Mouse (Mus musculus): ENCODE measurements around the gene Eif1ad.
A peak's percentile ranks its signal among the peaks of the same experiment; 100 is the strongest.
"Not testable (repeated sequence)": the region's sequence is repeated elsewhere in the genome, so short reads cannot be mapped to it uniquely, and the experiment has no call there.

The Eif1ad gene

DNA sequence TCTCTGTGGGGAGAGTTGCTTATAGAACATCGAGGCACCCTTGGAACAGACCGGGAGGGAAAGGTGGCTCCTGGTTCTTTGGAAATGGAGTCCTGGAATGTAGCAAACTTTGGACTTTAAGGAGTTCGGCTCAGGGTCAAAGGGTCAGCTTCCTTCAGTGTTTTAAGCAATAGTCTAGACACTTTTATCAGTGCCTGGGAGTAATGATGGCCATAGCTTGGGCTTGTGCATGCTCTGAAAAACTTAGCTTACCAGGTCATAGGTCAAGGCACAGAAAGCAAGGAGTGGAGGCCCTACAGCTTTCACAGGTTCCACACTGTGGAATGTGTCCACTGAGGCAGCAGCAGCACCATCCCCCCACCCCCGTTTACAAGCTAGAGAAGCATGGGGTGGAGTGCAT is 8.2 kb downstream of the Eif1ad start:
- no peak for DNase-seq (ENCODE audit: low spot score in 2 of 2)

DNA sequence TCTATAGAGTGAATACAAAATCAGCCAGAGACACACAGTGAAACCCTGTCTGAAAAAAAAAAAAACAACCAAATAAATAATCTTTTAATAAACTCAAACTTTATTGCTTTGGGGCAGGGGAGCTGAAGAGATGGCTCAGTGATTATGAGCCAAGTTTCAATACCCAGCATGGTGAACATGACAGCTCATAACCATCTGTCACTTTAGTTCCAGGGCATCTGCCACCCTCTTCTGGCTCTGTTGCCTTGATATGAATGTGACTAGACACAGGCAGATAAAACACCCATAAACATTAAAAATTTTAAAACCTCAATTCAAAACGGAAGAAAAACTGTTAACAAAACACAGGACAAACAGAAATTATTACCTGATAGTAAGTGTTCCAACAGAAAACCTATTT is 10.9 kb downstream of the Eif1ad start:
- DNase-seq (ENCODE audit: low spot score in 2 of 2): no peak

DNA sequence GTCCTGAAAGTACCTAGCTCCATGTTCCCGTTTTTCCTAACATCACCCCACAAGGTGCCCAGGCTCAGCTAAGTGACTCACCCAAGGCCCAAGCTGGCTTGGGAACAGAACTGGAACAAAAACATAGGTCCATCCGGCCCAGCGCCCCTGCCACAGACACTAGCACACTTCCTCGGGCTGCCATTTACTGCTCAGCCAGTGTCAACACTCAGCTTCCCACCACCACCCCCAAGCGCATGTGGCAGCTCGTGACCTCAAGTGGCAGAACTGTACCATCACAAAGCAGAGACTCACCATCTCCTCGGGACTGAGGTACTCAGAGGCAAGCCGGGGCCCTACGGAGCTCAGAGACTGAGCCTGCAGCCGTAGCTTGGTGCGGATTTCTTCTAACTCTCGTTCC is 16.8 kb downstream of the Eif1ad start:
- no peak for DNase-seq (ENCODE audit: low spot score in 2 of 2)

DNA sequence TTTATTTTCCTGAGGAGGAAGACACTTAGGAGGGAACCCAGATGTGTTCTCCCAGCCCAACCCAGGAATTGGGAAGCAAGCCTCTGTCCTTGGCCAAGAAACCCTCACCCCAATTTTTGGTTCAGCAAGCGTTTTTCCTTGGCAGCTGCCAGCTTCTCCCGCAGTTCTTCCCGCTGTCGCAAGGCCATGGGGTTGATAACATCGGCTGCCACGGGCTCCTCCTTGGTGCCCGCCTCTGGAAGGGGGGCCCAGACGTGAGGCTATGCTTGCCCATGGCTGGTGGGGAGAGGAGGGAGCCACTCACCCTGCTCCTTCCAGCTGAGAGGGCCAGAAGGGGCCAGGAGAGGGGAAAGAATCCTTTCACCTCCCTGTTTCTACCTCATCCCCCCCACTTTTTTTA is 18.2 kb downstream of the Eif1ad start:
- DNase-seq (ENCODE audit: low spot score in 2 of 2): no peak

DNA sequence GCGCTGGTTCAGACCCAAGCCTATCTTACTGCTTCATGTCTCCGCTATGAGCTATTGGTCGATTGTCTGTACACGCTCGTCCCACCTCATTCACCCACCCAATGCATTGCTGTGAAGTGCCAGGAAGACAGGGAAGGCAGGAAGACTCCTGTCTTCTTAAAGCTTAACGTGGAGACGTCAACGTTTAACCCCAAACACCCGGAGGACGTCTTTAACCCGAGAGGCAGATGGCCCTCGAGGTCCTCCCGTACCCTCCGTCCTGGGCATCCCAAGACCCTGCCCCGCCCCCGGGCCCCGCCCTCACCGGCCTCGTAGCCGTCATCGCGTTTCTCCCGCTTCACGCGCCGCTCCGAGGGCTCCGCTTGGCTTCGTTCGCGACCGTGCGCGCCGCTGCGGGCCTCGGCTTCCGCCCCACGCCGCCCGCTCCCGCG is 21.5 kb downstream of the Eif1ad start:
- DNase-seq (ENCODE audit: low spot score in 2 of 2): peak in 1 of 2 experiments; percentile 42

DNA sequence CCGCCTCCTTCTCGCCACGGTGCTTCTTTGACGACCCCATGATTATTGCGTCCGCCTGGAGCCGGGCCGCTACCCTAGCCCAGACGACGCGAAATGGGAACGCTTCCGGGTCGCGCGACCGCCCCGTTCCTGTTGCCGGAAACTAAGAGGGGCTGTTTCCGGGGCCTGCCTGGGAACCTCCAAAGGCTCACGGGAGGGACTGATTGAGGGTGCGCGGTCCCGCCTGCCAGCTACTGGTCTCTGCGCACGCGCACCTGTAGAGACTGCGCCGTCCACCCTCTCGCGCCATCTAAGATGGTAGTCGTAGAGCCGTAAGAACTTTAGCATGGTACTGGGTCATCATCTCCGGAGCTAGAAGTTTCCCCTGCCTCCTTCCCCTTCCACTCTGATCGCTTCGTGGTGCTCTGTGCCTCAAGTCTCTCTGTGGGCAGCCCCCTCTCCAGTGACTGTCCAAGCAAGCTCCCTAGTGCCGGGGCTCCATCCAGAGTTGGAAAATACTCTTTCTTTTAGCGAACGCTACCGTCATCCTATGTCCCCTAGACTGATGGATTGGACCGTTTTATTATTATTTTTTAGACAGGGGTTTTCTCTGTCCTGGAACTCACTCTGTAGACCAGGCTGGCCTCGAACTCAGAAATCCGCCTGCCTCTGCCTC is 22.2 kb downstream of the Eif1ad start, which contains the start of gene Sart1:
Sart1 (minus strand) TSS at position 116 of the 655 bp plus-strand sequence.
- DNase-seq (ENCODE audit: low spot score in 2 of 2): peak; percentile 93 to 96

DNA sequence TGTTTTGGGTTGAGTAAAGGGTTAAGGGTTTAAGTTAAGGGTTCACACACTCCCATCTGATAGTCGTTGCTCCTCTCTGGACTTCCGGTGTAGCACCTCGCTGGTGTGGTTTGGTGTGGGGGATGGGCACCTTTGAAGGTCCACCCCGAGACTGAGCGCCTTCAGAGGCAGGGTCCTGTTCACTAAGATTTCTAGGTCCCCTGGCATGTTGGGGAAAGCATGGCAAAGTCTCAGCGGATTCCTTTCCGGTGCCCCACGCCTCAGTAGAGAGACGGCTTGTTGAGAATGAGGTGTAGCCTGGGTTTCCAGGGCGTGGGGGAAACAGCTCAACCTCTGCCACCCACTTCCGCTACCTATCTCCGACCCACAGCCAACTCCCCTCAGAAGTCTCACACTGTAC is 23.1 kb downstream of the Eif1ad start:
- DNase-seq (ENCODE audit: low spot score in 2 of 2): peak; percentile 54 to 83

DNA sequence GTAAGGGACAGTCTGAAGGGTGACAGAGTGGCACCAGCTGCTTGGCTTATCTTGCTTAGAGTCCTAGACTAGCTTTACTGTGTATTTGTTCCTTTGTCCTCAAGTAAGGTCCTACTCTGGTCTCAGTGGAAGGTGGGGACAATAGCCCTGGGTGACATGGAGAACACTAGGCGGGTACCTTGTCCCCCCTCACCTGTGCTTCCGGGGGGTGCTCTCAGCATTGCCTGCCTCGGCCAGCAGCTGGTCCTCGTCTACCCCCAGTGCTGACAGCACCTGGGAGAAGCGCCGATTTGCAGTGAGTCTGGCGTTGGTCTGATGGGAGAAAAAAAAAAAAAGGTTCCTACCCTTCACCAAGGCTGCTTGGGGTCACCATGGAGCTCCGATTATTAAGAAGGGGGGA is 23.9 kb downstream of the Eif1ad start:
- no peak for DNase-seq (ENCODE audit: low spot score in 2 of 2)

DNA sequence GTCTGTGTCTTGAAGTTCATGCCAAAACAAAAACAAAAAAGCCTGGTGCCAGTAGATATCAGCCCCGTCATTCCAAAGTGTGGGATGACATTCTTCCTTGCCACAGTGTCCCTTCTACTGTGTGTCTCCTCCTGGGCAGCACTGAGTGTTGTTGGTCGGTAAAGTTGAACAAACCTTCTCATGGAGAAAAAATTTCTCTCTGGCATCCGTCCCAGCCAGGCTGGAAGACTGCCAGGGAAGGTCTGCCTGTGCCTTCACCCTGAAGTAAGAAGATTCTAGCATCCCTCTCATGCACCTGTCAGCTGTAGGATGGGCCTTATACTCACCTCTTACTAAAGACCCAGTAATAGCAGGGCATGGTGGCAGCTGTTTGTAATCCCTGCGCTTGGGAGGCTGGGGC is 26.4 kb downstream of the Eif1ad start:
- DNase-seq (ENCODE audit: low spot score in 2 of 2): no peak

DNA sequence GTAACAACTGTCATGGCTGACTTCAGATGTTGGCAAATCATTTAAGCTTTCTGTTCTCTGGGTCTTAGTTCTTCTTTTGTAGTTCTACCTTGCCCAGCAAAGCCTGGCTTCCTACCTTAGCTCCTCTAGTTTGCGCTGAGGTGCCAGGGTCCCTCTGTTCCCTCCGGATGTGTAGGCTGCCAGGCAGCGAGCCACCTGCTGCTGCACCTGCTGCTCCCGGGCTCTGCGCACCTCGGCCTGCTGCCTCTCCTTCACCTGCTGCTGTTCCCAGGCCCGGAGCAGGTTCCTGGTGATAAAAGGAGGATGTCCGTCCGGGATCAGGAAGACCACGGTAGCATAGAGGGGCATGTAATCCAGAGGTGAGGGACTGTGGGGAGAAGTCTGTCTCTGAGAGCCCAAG is 27.6 kb downstream of the Eif1ad start:
- DNase-seq (ENCODE audit: low spot score in 2 of 2): no peak

DNA sequence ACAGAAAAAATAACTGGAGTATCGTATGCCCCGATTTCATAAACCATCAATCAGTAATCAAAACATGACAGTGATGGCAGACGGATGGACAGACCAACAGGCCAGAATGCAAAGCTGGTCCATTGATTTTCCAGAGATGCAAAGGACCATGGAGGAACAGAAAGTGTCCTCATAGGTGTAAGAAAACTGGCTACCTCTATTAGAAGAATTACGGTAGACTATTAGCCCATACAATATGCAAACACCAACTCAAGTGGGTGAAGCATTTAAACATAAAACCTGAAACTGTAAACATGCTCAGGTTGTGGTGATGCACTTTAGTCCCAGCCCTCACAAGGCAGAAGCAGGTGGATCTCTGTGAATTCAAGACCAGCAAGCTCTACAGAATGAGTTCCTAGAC is 28.8 kb downstream of the Eif1ad start:
- no peak for DNase-seq (ENCODE audit: low spot score in 2 of 2)

DNA sequence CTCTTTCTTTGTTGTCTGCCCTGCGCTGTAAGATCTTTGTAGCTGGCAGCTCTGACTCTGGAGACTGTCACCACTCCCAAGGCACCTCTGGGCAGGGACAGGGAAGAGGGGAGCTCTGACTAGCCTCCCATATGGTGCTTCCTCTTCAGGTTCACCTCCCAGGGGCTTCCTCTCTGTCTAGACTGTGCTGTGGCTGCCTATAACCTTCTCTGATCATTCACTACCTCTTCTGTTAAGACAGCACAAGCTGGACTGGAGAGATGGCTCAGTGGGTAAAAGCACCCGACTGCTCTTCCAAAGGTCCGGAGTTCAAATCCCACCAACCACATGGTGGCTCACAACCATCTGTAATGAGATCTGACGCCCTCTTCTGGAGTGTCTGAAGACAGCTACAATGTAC is 34.5 kb downstream of the Eif1ad start:
- DNase-seq (ENCODE audit: low spot score in 2 of 2): not testable (repeated sequence)

DNA sequence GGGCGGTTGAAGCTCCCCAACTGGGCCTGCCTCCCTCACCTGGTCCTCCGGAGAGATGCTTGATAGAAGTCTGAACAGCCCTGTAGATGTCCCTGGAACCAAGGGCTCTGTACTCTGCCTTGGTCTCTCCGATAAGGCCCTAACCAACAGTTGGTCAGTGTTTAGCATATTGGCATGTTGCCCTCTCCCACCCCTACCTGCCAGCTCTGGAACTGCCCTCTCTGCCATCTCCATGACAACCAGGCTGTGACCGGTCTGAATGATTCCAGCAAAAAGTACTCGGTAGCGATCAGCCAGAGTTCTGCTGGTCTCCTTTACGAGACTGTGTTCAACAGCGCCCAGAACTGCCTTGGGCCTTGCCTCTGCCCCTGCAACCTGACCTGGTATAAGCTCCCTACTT is 35.8 kb downstream of the Eif1ad start, which contains the start of gene Tsga10ip:
Tsga10ip (minus strand) TSS at position 234 of the 400 bp plus-strand sequence.
- DNase-seq (ENCODE audit: low spot score in 2 of 2): no peak

DNA sequence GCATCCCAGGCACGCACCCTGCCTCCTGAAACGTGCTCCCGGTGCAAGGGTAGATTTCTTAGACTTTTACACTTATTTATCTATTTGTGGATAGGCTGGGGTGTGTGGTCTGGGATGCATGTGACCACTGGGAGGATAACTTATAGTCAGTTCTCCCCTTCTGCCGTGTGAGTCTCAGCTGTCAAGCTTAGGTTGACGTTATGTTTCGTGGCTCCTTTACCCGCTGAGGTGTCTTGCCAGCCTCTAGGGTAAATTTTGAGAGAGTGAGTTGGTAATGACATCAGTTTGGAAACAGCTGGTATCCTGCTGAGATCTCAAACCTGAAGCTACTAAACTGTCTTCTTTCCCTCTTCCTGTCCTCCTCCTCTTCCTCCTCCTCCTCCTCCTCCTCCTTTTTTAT is 39.4 kb downstream of the Eif1ad start:
- no peak for DNase-seq (ENCODE audit: low spot score in 2 of 2)

DNA sequence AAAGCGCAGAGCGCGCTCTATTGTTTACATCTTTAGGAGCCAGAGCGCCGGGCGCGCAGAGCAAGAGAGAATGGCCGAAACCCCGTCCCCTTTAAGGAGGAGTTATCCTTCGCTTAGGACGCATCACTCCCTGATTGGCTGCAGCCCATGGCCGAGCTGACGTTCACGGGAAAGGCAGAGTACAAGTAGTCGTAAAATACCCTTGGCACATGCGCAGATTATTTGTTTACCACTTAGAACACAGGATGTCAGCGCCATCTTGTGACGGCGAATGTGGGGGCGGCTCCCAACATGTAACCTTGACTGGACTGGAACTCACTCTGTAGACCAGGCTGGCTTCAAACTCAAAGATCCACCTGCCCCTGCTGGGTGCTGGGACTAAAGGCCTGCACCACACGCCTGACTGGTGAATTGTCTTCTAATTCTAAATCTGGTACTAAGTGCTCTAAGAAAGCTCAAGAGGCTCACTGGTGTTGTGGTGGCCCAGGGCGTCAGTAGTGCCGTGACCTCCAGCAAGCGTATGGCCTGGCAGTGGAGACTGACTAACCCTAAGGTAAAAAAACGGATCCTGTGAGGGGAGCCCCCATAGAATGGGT is 40.1 kb downstream of the Eif1ad start:
- peak in 1 of 2 experiments; percentile 46 for DNase-seq (ENCODE audit: low spot score in 2 of 2)

DNA sequence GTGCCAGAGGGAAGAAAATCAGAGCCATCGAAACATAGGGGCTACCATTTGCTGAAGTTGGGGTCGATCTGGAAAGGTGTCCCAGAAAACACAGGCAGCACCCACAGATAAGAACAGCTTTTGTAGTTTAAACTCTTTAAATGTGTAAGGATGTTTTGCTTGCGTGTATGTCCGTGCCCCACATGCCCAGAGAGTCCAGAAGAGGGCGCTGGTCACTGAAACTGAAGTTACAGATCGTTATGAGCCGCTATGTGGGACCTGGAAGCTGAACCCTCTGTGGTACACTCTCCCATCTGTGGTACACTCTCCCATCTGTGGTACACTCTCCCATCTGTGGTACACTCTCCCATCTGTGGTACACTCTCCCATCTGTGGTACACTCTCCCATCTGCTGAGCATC is 40.6 kb downstream of the Eif1ad start:
- peak; percentile 75 to 85 for DNase-seq (ENCODE audit: low spot score in 2 of 2)

DNA sequence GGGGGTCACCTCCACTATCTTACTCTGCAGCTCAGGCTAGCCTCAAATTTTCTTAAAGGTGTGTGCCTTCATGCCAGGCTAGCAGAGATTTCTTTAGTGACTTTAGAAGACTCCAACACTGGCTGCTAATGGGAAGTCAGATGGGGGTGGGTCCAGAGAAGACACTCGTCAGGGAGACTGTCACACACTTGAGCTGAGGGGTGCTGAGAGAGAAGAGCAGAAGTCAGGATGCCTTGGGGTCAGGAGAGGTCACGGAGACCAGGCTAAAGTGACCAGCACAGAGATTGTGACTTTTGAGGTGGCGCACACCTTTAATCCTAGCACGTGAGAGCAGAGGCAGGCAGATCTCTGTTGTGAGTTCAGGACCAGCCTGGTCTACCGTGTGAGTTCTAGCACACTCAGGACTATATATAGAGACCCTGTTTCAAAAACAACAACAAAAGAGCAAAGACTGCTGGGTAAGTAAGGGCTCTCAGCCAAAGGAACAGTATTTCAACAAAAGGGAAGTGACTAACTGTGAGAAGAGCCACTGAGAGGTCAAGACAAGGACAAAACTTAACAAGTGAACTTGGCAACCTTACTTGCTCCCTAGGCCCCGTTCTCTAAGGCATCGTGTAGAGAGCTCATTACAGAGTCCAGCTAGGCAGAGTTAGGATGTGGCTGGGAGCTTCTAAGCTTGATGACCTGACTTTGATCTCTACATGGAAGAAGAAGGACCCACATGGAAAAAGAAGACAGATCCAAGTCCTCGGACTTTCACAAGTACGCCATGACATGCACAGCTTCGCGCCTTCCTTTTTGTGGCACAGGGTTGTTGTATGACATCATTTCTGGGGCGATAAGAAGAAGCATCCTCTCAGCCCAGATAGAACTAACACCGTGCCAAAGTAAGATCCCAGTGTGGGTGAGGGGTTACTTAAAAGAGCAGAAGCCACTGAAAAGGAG is 41.8 kb downstream of the Eif1ad start:
- no peak for DNase-seq (ENCODE audit: low spot score in 2 of 2)

DNA sequence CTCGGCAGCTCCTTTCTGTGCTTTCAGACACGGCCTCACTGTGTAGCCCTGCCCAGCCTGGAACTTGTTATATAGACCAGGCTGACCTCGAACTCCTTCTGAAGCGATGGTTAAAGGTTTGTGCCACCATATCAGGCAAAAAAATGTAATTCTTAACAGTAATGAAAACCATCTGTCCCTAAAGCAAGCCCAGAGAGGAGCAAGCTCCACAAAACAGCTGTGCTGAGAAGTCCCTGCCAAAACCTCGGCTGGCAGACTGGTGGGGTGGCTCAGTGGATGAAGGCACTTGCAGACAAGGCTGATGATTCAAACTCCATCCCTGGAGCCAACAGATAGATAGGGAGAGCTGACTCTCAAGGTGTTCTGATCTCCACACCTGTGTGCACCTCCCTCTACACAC is 42.5 kb downstream of the Eif1ad start:
- DNase-seq (ENCODE audit: low spot score in 2 of 2): no peak

DNA sequence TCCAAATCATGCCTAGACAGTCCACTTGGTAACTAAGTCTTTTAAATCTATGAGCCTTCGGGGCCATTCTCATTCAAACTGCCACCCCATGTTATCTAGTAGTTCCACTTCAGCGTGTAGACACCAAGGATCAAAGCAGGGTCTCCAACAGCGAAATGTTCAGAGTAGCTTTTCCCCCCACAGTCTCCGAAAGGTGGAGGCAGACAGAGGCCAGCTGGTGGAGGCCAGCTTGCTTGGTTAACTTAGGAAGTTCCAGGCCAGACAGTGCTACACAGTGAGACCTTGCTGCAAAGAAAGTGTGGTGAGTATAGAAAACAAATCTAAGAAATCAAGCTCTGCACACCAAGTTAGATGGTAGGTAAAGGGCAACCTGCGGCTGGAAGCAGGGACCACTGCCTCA is 44.1 kb downstream of the Eif1ad start:
- no peak for DNase-seq (ENCODE audit: low spot score in 2 of 2)

DNA sequence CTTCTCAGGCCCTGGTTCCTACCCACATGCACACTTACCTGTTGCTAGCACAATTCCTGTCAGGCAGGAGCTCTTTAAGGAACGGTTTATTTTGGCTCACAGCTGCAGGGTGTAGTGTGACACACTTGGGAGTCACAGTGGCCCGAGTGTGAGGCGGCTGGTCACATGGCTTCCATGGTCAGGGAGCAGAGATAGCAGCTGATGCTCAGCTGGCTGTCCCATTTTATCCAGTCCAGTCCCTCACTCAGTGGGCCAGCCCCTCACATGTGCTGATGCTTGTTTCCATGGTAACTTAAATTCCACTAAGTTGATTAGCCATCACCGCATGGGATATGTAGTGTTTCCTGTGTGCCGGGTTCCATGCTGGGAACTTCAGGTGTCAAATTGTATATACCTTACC is 45.4 kb downstream of the Eif1ad start:
- DNase-seq (ENCODE audit: low spot score in 2 of 2): no peak

DNA sequence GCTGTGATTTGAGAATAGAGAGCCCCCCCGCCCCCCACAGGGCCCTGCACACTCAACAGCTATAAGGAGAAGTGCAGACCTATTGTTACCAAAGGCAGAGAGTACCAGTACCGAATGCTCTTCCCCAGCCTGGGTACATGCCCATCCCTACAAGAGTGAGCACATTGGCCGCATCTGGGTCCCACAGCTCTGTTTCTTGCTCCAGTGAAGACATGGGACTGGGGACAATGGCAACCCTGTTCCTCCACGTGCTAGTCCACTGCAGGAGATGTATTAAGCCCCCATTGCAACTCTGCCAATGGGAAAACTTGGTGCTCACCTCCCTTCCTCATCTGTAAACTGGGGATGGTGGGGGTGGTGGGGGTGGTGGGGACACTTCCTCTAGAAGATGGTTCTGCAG is 47.3 kb downstream of the Eif1ad start:
- DNase-seq (ENCODE audit: low spot score in 2 of 2): no peak

DNA sequence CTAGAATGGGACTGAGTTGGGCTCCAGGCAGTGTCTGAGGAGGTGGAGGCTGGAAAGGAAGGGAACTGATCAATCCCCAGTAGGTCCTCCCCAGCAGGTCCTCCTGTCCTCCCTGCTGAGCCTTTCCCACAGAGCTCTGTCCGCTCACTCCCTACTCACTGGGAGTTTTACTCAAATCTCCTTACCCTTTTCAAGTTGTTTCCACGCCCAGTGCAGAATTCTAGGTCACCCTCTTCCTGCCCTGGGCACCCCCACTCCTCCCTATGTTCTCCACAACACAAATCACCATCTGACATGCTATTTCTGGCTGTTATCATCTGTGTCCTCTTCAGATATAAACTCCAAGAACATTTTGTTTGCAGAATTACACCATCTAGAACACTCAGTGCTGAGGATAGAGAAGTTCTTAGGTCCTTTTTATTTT is 48.0 kb downstream of the Eif1ad start:
- DNase-seq (ENCODE audit: low spot score in 2 of 2): no peak

Measured in spleen, postnatal 4 days (tissue).